Mouse (Mus musculus): Measurements from ENCODE around the gene Gpx4. TPM values are rescaled to one million over a fixed set of nuclear protein-coding genes. Genes with fewer than 3 reads are reported as not detected.
"Not testable (repeated sequence)": the region's sequence is repeated elsewhere in the genome, so short reads cannot be mapped to it uniquely, and the experiment has no call there.

The Gpx4 gene
- polyA plus RNA-seq, 1 experiment from 2014 or later: 528 TPM

DNA sequence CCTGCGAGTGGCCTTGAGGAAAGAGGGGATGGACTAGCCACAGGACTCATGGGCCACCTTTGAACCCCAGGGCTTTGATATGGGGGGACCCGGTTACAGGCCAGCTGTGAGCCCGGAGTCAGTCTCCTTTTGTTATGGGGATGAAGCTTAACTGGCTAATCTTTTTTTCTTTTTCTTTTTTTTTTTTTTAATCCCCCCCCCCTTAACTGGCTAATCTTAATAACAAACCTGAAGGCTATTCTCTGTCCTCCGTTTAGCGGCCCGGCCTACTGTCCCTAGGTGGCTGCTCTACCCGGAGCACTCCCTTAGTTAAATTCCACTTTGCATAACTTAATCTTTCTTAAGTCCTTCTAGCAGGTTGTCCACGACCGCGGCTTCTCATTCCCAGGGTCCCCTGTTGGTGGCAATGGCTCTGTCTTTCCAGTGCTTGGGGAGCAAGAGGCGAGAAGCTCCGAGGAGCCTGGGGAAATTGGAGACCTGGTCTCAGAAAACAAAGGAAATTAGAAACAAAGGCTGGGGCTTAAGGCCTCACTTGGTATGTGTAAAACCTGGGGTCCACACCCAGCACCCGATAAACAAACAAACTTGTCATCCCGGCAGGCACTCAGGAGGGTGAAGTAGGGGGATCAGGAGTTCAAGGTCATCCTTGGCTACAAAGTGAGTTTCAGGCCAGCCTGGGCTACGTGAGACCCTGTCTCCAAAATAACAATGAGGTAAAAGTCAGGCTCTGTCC, 4.1 kb downstream of the Gpx4 start:
- 0 out of 2 replicates have a peak, but pooled peaks cover 7% of the 10 kb centered on the region for H3K36me3 ChIP-seq
- no peaks in the 10 kb centered on the region for H3K27me3 ChIP-seq
- H3K27ac ChIP-seq (replicated peaks): peak overlapping the region; percentile 51
- no peak overlapping the region for H3K9ac ChIP-seq
- peaks cover 53% of the 10 kb centered on the region for H3K4me1 ChIP-seq
- WGBS: 30% methylated on average over 15 of the region's 15 CpGs
- H3K4me3 ChIP-seq (replicated peaks): no peak overlapping the region
- ATAC-seq (ENCODE audit: insufficient number of reproducible peaks, low FRiP score, low TSS enrichment, low read depth): no peak
- no peak overlapping the region for H3K4me2 ChIP-seq (replicated peaks)
- H3K9me3 ChIP-seq (replicated peaks): no peaks in the 10 kb centered on the region

DNA sequence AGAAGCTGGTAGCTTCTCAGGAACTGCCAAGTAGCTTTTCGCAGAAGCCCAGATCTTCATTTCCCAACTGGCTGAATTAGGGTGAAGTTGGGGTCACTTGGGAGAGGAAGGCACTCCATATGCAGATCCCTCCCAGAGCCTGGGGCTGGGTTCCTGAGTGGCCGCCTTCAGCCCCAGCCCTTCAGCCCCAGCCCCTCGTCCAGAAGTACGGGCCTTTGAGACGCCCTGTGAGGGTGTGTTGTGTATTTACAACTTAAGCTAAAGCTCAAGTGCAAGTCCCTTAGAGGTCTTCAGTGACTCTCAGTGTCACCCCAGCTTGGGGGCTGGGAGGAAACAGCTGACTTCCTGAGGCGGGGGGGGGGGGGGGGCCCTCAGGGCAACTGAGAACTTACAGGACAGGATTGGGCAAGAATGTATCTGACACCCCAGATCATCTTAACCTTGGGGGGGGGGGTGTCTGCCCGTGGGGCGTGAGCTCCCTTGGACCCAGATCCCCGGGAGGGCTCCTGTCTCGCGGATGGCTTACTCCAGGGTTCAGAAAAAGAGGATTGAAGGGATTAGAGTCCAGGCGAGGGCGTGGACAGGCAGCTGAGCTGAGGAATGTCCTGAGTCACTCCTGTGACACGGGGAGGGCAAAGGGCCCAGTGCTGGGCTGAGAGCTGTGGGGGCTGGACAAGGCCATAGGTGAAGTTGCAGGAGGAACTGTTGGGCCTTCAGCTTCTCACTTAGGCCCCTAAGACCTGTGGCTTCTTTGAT, 4.8 kb downstream of the Gpx4 start:
- H3K4me3 ChIP-seq (replicated peaks): no peak overlapping the region
- H3K27me3 ChIP-seq: no peaks in the 10 kb centered on the region
- WGBS: 36% methylated on average over 14 of the region's 14 CpGs
- no peak overlapping the region for H3K9ac ChIP-seq
- H3K27ac ChIP-seq (replicated peaks): peak overlapping the region; percentile 55
- peaks cover 52% of the 10 kb centered on the region for H3K4me1 ChIP-seq
- H3K4me2 ChIP-seq (replicated peaks): no peak overlapping the region
- ATAC-seq (ENCODE audit: insufficient number of reproducible peaks, low FRiP score, low TSS enrichment, low read depth): no peak
- H3K36me3 ChIP-seq: peaks cover 13% of the 10 kb centered on the region
- H3K9me3 ChIP-seq (replicated peaks): no peaks in the 10 kb centered on the region

GRCm38 (mm10) chr10:80052374-80052764, 5.4 kb downstream of the Gpx4 start:
- H3K4me1 ChIP-seq: peaks cover 46% of the 10 kb centered on the region
- WGBS: 80% methylated on average over 5 of the region's 5 CpGs
- peaks cover 19% of the 10 kb centered on the region for H3K36me3 ChIP-seq
- no peak overlapping the region for H3K4me3 ChIP-seq (replicated peaks)
- H3K27me3 ChIP-seq: no peaks in the 10 kb centered on the region
- H3K4me2 ChIP-seq (replicated peaks): no peak overlapping the region
- no peak overlapping the region for H3K9ac ChIP-seq
- H3K27ac ChIP-seq (replicated peaks): peak overlapping the region; percentile 55
- no peak for ATAC-seq (ENCODE audit: insufficient number of reproducible peaks, low FRiP score, low TSS enrichment, low read depth)
- H3K9me3 ChIP-seq (replicated peaks): no peaks in the 10 kb centered on the region

DNA sequence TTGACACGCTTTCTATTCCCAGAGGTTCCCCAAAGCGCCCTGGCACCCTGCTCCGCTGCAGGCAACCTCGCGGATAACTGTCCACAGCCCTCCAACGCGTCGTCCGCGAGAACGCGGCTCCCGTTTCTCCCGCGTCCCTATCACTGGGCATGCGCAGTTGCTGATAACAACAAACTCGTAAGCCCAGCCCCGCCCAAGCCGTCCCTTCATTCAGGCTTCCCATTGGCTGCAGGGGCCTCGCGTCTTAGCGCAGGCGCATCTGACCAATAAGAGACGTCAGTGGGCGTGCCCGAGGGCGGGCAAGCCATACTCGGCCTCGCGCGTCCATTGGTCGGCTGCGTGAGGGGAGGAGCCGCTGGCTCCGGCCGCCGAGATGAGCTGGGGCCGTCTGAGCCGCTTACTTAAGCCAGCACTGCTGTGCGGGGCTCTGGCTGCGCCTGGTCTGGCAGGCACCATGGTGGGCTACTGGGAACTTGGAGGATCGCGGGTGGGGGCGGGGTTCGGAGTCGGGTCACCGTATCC, 6.4 kb downstream of the Gpx4 start:
- H3K36me3 ChIP-seq: peaks cover 28% of the 10 kb centered on the region
- peak overlapping the region; percentile 70 for H3K4me3 ChIP-seq (replicated peaks)
- peaks cover 36% of the 10 kb centered on the region for H3K4me1 ChIP-seq
- H3K27me3 ChIP-seq: no peaks in the 10 kb centered on the region
- peak overlapping the region; percentile 86 for H3K9ac ChIP-seq
- H3K27ac ChIP-seq (replicated peaks): peak overlapping the region; percentile 95
- under 1% methylated on average over 47 of the region's 47 CpGs for WGBS
- ATAC-seq (ENCODE audit: insufficient number of reproducible peaks, low FRiP score, low TSS enrichment, low read depth): peak; percentile 94
- no peaks in the 10 kb centered on the region for H3K9me3 ChIP-seq (replicated peaks)
- peak overlapping the region; percentile 72 for H3K4me2 ChIP-seq (replicated peaks)

DNA sequence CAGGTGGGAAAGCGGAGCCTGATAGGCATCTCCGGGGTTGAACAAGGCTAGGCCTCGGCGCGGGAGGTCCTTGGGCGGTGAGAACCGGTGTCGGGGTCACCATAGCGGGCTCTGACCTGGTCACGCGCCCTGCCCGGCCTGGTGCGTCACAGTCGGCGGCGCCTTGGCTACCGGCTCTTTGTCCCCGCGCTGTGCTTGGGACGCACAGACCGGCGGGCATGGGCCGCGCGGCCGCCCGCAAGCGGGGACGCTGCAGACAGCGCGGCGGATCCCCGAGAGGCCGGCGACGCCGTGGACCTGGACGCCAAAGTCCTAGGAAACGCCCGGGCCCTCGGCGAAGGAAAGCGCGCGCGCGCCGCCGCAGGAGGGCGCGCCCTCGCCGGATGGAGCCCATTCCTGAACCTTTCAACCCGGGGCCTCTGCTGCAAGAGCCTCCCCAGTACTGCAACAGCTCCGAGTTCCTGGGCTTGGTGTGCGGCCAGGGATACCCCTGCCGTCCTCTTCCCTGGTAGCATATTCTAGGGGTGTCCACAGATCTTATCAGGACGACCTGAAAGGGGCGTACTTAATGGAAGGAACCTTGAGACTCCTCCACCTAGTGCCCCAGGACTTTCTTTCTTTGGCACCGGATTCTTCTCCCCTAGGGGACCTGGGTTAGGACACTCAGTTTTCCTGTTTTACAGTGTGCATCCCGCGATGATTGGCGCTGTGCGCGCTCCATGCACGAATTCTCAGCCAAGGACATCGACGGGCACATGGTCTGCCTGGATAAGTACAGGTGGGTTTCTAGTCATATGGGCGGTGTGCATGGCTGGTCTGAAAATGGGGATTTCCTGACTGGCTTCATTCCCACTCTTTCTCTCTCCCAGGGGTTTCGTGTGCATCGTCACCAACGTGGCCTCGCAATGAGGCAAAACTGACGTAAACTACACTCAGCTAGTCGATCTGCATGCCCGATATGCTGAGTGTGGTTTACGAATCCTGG, 7.2 kb downstream of the Gpx4 start:
- Histone ChIP-seq H3K4me3 (replicated peaks) (peak overlapping the region; percentile 70), H3K9ac (peak overlapping the region; percentile 86), H3K27me3 (no peaks in the 10 kb centered on the region), H3K4me2 (replicated peaks) (peak overlapping the region; percentile 72), H3K36me3 (peaks cover 33% of the 10 kb centered on the region), H3K27ac (replicated peaks) (peak overlapping the region; percentile 95), H3K9me3 (replicated peaks) (no peaks in the 10 kb centered on the region), H3K4me1 (peaks cover 32% of the 10 kb centered on the region)
- peak; percentile 27; the same call in 1 of the 2 replicates for ATAC-seq (ENCODE audit: insufficient number of reproducible peaks, low FRiP score, low TSS enrichment, low read depth)
- WGBS: 1% methylated on average over 77 of the region's 77 CpGs

DNA sequence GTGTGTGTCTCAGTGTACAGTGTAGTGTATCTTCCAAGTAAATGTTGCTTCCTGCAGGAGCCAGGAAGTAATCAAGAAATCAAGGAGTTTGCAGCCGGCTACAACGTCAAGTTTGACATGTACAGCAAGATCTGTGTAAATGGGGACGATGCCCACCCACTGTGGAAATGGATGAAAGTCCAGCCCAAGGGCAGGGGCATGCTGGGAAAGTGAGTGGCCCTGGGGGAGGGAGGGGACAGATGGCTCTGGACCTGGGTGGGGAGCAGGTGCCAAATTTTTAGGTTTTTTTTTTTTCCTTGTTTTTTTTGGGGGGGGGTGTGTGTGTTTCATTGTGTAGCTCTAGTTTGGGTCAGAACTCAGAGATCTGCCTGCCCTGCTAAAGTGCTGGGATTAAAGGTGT, 7.9 kb downstream of the Gpx4 start:
- Histone ChIP-seq H3K4me1 (peaks cover 32% of the 10 kb centered on the region), H3K4me2 (replicated peaks) (peak overlapping the region; percentile 72), H3K4me3 (replicated peaks) (peak overlapping the region; percentile 70), H3K9ac (peak overlapping the region; percentile 86; the same call in 1 of the 2 replicates), H3K36me3 (peaks cover 36% of the 10 kb centered on the region)
- WGBS: 11% methylated on average over 3 of the region's 3 CpGs
- H3K9me3 ChIP-seq (replicated peaks); H3K27ac ChIP-seq (replicated peaks); H3K27me3 ChIP-seq; ATAC-seq (ENCODE audit: insufficient number of reproducible peaks, low FRiP score, low TSS enrichment, low read depth): not testable (repeated sequence)

DNA sequence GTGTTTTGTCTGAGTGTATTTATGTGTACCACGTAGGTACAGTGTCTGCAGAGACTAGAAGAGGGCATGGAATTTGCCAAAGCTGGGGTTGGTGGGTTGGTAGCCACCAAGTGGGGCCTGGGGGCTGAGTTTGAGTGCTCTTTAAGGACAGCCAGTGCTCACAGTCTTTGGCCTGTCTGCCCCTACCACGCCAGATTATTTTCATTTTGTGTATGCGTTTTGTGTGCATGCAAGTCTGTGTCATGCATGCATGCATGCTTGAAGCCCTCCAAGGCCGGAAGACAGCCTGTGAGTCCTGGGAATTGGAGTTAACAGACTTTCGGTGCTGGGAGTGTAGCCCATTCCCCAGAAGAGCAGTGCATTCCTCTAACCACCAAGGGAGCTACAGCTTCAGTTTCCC, 8.4 kb downstream of the Gpx4 start:
- H3K27ac ChIP-seq (replicated peaks): peak overlapping the region; percentile 34; the same call in 1 of the 2 replicates
- H3K27me3 ChIP-seq: no peaks in the 10 kb centered on the region
- no peaks in the 10 kb centered on the region for H3K9me3 ChIP-seq (replicated peaks)
- H3K4me1 ChIP-seq: peaks cover 28% of the 10 kb centered on the region
- WGBS: 69% methylated on average over 5 of the region's 5 CpGs
- peak overlapping the region; percentile 72 for H3K4me2 ChIP-seq (replicated peaks)
- peak overlapping the region; percentile 18; the same call in 1 of the 2 replicates for H3K9ac ChIP-seq
- no peak for ATAC-seq (ENCODE audit: insufficient number of reproducible peaks, low FRiP score, low TSS enrichment, low read depth)
- peaks cover 41% of the 10 kb centered on the region for H3K36me3 ChIP-seq
- peak overlapping the region; percentile 70 for H3K4me3 ChIP-seq (replicated peaks)

DNA sequence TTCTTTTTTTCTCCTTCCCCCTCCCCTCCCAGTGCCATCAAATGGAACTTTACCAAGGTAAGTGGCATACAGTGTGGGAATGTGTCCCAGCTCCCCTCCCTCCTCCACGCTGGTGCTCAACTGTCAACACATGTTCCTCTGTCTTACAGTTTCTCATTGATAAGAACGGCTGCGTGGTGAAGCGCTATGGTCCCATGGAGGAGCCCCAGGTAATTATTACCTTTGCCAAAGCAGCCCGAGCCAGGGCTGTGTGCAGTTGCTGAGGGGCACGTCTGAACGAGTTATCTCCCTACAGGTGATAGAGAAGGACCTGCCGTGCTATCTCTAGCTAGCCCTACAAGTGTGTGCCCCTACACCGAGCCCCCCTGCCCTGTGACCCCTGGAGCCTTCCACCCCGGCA, 8.9 kb downstream of the Gpx4 start:
- no peak for ATAC-seq (ENCODE audit: insufficient number of reproducible peaks, low FRiP score, low TSS enrichment, low read depth)
- Histone ChIP-seq H3K27ac (replicated peaks) (no peak overlapping the region), H3K4me1 (peaks cover 28% of the 10 kb centered on the region), H3K4me2 (replicated peaks) (0 out of 2 replicates have a peak overlapping the region, but pooled peaks have one; percentile 72), H3K27me3 (no peaks in the 10 kb centered on the region), H3K4me3 (replicated peaks) (peak overlapping the region; percentile 70; the same call in 1 of the 2 replicates), H3K9ac (no peak overlapping the region), H3K36me3 (peaks cover 46% of the 10 kb centered on the region), H3K9me3 (replicated peaks) (no peaks in the 10 kb centered on the region)
- WGBS: 71% methylated on average over 9 of the region's 10 CpGs

- Histone ChIP-seq H3K9ac (no peak overlapping the region), H3K27ac (replicated peaks) (no peak overlapping the region), H3K4me3 (replicated peaks) (no peak overlapping the region), H3K9me3 (replicated peaks) (no peaks in the 10 kb centered on the region), H3K27me3 (no peaks in the 10 kb centered on the region), H3K4me1 (peaks cover 28% of the 10 kb centered on the region), H3K36me3 (peaks cover 52% of the 10 kb centered on the region), H3K4me2 (replicated peaks) (no peak overlapping the region)
- WGBS: 81% methylated on average over 4 of the region's 4 CpGs
- no peak for ATAC-seq (ENCODE audit: insufficient number of reproducible peaks, low FRiP score, low TSS enrichment, low read depth)
These were observed 9.5 kb downstream of the Gpx4 start for GRCm38 (mm10) chr10:80056506-80056905.

- WGBS: 89% methylated on average over 27 of the region's 27 CpGs
- peaks cover 59% of the 10 kb centered on the region for H3K36me3 ChIP-seq
These were observed 10.2 kb downstream of the Gpx4 start for GRCm38 (mm10) chr10:80056976-80057682.

More at GRCm38 (mm10) chr10:80056976-80057682, 10.2 kb downstream of the Gpx4 start:
- no peak for ATAC-seq (ENCODE audit: insufficient number of reproducible peaks, low FRiP score, low TSS enrichment, low read depth)
- Histone ChIP-seq H3K4me2 (replicated peaks) (no peak overlapping the region), H3K27me3 (no peaks in the 10 kb centered on the region), H3K27ac (replicated peaks) (no peak overlapping the region), H3K9ac (no peak overlapping the region), H3K9me3 (replicated peaks) (no peaks in the 10 kb centered on the region), H3K4me1 (peaks cover 25% of the 10 kb centered on the region), H3K4me3 (replicated peaks) (no peak overlapping the region)
